Mouse (Mus musculus): Measurements from ENCODE around the gene Siglecg. TPM values are rescaled to one million over a fixed set of nuclear protein-coding genes. Genes with fewer than 3 reads are reported as not detected.

The Siglecg gene
- polyA plus RNA-seq, 1 experiment from 2014 or later, result 0.09 TPM

DNA sequence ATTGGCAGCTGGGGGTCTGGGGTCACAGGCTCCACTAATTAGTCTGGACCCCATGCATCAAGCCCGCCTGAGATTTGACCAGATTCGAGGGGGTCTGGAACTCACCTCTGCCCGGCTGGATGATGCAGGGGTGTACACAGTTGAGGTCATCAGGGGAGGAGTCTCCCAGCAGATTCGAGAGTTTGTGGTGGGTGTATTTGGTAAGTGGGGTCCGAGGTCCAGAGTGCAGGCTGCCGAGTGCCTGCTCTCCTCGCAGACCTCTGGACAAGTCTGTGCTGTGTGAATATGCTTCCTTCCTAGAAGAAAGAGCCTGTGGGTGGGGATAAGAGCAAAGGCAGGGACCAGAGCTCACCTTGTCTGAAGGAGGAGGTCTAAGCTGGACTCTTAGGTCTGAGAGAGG lies 56.0 kb downstream of the Siglecg start:
- Histone ChIP-seq H3K4me1 (ENCODE audit: control insufficient read depth, insufficient read depth, low read length) (no peaks in the 10 kb centered on the region), H3K27me3 (ENCODE audit: control insufficient read depth, insufficient read depth, low read length) (peaks cover 2% of the 10 kb centered on the region; the same call in 1 of the 2 replicates), H3K4me3 (ENCODE audit: low read depth, low read length) (no peak overlapping the region), H3K4me2 (ENCODE audit: low read depth, severe bottlenecking) (no peak overlapping the region), H3K36me3 (ENCODE audit: control insufficient read depth, insufficient read depth, low read length) (no peaks in the 10 kb centered on the region), H3K9ac (ENCODE audit: low read length) (no peak overlapping the region), H3K27ac (replicated peaks; ENCODE audit: low read depth, low read length) (no peak overlapping the region), H3K9me3 (ENCODE audit: control insufficient read depth, low read length) (no peaks in the 10 kb centered on the region)
- ATAC-seq (ENCODE audit: insufficient number of reproducible peaks, low FRiP score, low TSS enrichment, low read depth) (no peak), DNase-seq (ENCODE audit: low spot score) (no peak)
- WGBS, result 78% methylated on average over 7 of the region's 7 CpGs

- DNase-seq (ENCODE audit: low spot score), result no peak
- H3K27ac ChIP-seq (replicated peaks; ENCODE audit: low read depth, low read length), result no peak overlapping the region
- ATAC-seq (ENCODE audit: insufficient number of reproducible peaks, low FRiP score, low TSS enrichment, low read depth), result no peak; the same call in 1 of the 2 replicates
These were observed 56.9 kb downstream of the Siglecg start for GRCm38 (mm10) chr7:43464864-43465343.

GRCm38 (mm10) chr7:43465344-43466098 lies 57.5 kb downstream of the Siglecg start:
- no peak overlapping the region for H3K27ac ChIP-seq (replicated peaks; ENCODE audit: low read depth, low read length)
- H3K27me3 ChIP-seq (ENCODE audit: control insufficient read depth, insufficient read depth, low read length), result peaks cover 2% of the 10 kb centered on the region; the same call in 1 of the 2 replicates
- DNase-seq (ENCODE audit: low spot score) (peak; percentile 75), ATAC-seq (ENCODE audit: insufficient number of reproducible peaks, low FRiP score, low TSS enrichment, low read depth) (peak; percentile 68)
- peak overlapping the region; percentile 54 for H3K4me2 ChIP-seq (ENCODE audit: low read depth, severe bottlenecking)
- WGBS, result 2% methylated on average over 33 of the region's 33 CpGs
- peak overlapping the region; percentile 30 for H3K4me3 ChIP-seq (ENCODE audit: low read depth, low read length)
- no peak overlapping the region for H3K9ac ChIP-seq (ENCODE audit: low read length)
- H3K4me1 ChIP-seq (ENCODE audit: control insufficient read depth, insufficient read depth, low read length), result no peaks in the 10 kb centered on the region
- no peaks in the 10 kb centered on the region for H3K36me3 ChIP-seq (ENCODE audit: control insufficient read depth, insufficient read depth, low read length)
- no peaks in the 10 kb centered on the region for H3K9me3 ChIP-seq (ENCODE audit: control insufficient read depth, low read length)

More at GRCm38 (mm10) chr7:43464864-43465343, 56.9 kb downstream of the Siglecg start:
- Histone ChIP-seq H3K9ac (ENCODE audit: low read length) (no peak overlapping the region), H3K4me2 (ENCODE audit: low read depth, severe bottlenecking) (peak overlapping the region; percentile 54), H3K9me3 (ENCODE audit: control insufficient read depth, low read length) (no peaks in the 10 kb centered on the region), H3K4me1 (ENCODE audit: control insufficient read depth, insufficient read depth, low read length) (no peaks in the 10 kb centered on the region), H3K36me3 (ENCODE audit: control insufficient read depth, insufficient read depth, low read length) (no peaks in the 10 kb centered on the region), H3K4me3 (ENCODE audit: low read depth, low read length) (peak overlapping the region; percentile 30), H3K27me3 (ENCODE audit: control insufficient read depth, insufficient read depth, low read length) (peaks cover 2% of the 10 kb centered on the region; the same call in 1 of the 2 replicates)
- WGBS, result 7% methylated on average over 35 of the region's 35 CpGs

DNA sequence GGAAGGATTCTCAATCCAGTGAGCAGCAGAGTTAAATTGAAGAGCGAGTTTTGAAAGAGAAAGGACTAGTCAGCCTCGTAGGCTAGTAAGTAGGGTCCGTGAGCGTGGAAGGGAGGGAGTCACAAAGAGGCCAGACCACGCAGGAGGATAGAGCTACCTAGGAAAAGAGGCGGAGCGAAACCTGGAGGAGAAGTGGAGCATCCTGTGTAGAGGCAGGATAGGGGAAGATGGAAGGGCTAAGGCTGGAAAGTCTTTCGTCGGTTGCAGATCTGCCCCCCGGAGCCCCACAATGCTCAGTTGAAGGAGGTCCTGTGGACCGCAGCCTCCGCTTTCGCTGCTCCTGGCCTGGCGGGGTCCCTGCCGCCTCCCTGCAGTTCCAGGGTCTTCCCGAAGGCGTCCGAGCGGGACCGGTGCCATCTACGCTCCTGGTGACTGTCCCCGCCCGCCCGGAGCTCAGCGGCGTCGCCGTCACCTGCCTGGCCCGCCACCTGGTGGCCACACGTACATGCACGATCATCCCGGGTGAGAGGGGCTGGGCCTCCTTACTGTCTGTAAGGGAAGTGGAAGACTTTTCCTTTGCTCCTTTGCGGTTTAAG lies 58.2 kb downstream of the Siglecg start:
- H3K27ac ChIP-seq (replicated peaks; ENCODE audit: low read depth, low read length), result no peak overlapping the region
- H3K27me3 ChIP-seq (ENCODE audit: control insufficient read depth, insufficient read depth, low read length), result peaks cover 2% of the 10 kb centered on the region; the same call in 1 of the 2 replicates

More for the DNA sequence above, 58.2 kb downstream of the Siglecg start:
- no peaks in the 10 kb centered on the region for H3K9me3 ChIP-seq (ENCODE audit: control insufficient read depth, low read length)
- H3K4me1 ChIP-seq (ENCODE audit: control insufficient read depth, insufficient read depth, low read length), result no peaks in the 10 kb centered on the region
- no peaks in the 10 kb centered on the region for H3K36me3 ChIP-seq (ENCODE audit: control insufficient read depth, insufficient read depth, low read length)
- WGBS, result under 1% methylated on average over 33 of the region's 33 CpGs
- peak overlapping the region; percentile 54 for H3K4me2 ChIP-seq (ENCODE audit: low read depth, severe bottlenecking)
- peak; percentile 85 for DNase-seq (ENCODE audit: low spot score)
- no peak overlapping the region; the same call in 1 of the 2 replicates for H3K9ac ChIP-seq (ENCODE audit: low read length)
- peak overlapping the region; percentile 30 for H3K4me3 ChIP-seq (ENCODE audit: low read depth, low read length)
- ATAC-seq (ENCODE audit: insufficient number of reproducible peaks, low FRiP score, low TSS enrichment, low read depth), result peak; percentile 33

Small RNA genes within 50 kb of the gene (microRNA-seq; reads per million reads assigned to microRNA genes)
- not detected for gene Mir7051

Other genes starting within 250 kb of the Siglecg start
- 14.0 and 14.3 TPM in 2 replicates for gene Zfp715, start 94.9 kb upstream of the Siglecg start, polyA plus RNA-seq (2014; fragmentation: Nextera tagmentation; extraction: Ambion mirVana)
- 0.09 and 0.32 TPM in 2 replicates for gene Siglecf, start 56.9 kb upstream of the Siglecg start, polyA plus RNA-seq (2014; fragmentation: Nextera tagmentation; extraction: Ambion mirVana)
- not detected in 2 replicates for gene Lim2, start 19.5 kb downstream of the Siglecg start, polyA plus RNA-seq (2014; fragmentation: Nextera tagmentation; extraction: Ambion mirVana)
- gene Nkg7, start 28.9 kb downstream of the Siglecg start, polyA plus RNA-seq (2014; fragmentation: Nextera tagmentation; extraction: Ambion mirVana), result 0.67 TPM in 1 of 2 replicates, not detected in the other
- gene Cldnd2, start 32.6 kb downstream of the Siglecg start, polyA plus RNA-seq (2014; fragmentation: Nextera tagmentation; extraction: Ambion mirVana), result not detected in 2 replicates
- gene Etfb, start 35.9 kb downstream of the Siglecg start, polyA plus RNA-seq (2014; fragmentation: Nextera tagmentation; extraction: Ambion mirVana), result 243 and 251 TPM in 2 replicates
- gene Gm45233, start 35.9 kb downstream of the Siglecg start, polyA plus RNA-seq (2014; fragmentation: Nextera tagmentation; extraction: Ambion mirVana), result 0.31 TPM in 1 of 2 replicates, not detected in the other
- gene Vsig10l, start 54.9 kb downstream of the Siglecg start, polyA plus RNA-seq (2014; fragmentation: Nextera tagmentation; extraction: Ambion mirVana), result 1.4 and 2.0 TPM in 2 replicates
- 0.79 and 1.2 TPM in 2 replicates for gene Iglon5, start 81.9 kb downstream of the Siglecg start, polyA plus RNA-seq (2014; fragmentation: Nextera tagmentation; extraction: Ambion mirVana)
- not detected in 2 replicates for gene 4931406B18Rik, start 97.7 kb downstream of the Siglecg start, polyA plus RNA-seq (2014; fragmentation: Nextera tagmentation; extraction: Ambion mirVana)
- gene Cd33, start 136.2 kb downstream of the Siglecg start, polyA plus RNA-seq (2014; fragmentation: Nextera tagmentation; extraction: Ambion mirVana), result 0.98 and 1.2 TPM in 2 replicates
- gene Zfp658, start 154.1 kb downstream of the Siglecg start, polyA plus RNA-seq (2014; fragmentation: Nextera tagmentation; extraction: Ambion mirVana), result 5.1 and 5.9 TPM in 2 replicates
- gene Zfp719, start 171.4 kb downstream of the Siglecg start, polyA plus RNA-seq (2014; fragmentation: Nextera tagmentation; extraction: Ambion mirVana), result 17.0 and 20.5 TPM in 2 replicates
- gene Zfp819, start 199.0 kb downstream of the Siglecg start, polyA plus RNA-seq (2014; fragmentation: Nextera tagmentation; extraction: Ambion mirVana), result 0.79 and 1.1 TPM in 2 replicates
- gene Ceacam18, start 226.5 kb downstream of the Siglecg start, polyA plus RNA-seq (2014; fragmentation: Nextera tagmentation; extraction: Ambion mirVana), result not detected in 2 replicates